Mouse (Mus musculus) adrenal gland, postnatal 4 days (tissue): ENCODE results near the gene Gprc5c. TPM values are rescaled to one million over a fixed set of nuclear protein-coding genes. Genes with fewer than 3 reads are reported as not detected.
"Not testable (repeated sequence)": the region's sequence is repeated elsewhere in the genome, so short reads cannot be mapped to it uniquely, and the experiment has no call there.

Experiments used
- DNase-seq, 2 experiments: peaks; one replicate each; pipeline ENCODE4 v3.0.0; 2021 to 2022; ENCODE audit warnings: low spot score in 2 of 2, mixed read lengths in 2 of 2
- total RNA-seq, 2 experiments: library from RNA; stranded (reverse); gene quantifications; 2 replicates each; pipeline ENCODE4 v1.2.3; 2021

Gene Gprc5c
- total RNA-seq, 2 experiments from 2014 or later, result 17.6 to 41.1 TPM

GRCm38 (mm10) chr11:114896085-114896484, 45.1 kb downstream of the Gprc5c start:
- DNase-seq, result no peak

GRCm38 (mm10) chr11:114898026-114898425, 47.1 kb downstream of the Gprc5c start:
- DNase-seq, result no peak

GRCm38 (mm10) chr11:114903224-114903623, 52.3 kb downstream of the Gprc5c start:
- no peak for DNase-seq

- DNase-seq, result no peak
These were observed 56.6 kb downstream of the Gprc5c start for GRCm38 (mm10) chr11:114907567-114907966.

GRCm38 (mm10) chr11:114908086-114908485, 57.1 kb downstream of the Gprc5c start:
- no peak for DNase-seq

GRCm38 (mm10) chr11:114909538-114909937, 58.6 kb downstream of the Gprc5c start:
- DNase-seq, result not testable (repeated sequence)

- peak; percentile 46 to 49 for DNase-seq
These were observed 61.9 kb downstream of the Gprc5c start for GRCm38 (mm10) chr11:114912847-114913246.

- no peak for DNase-seq
These were observed 64.0 kb downstream of the Gprc5c start for GRCm38 (mm10) chr11:114914978-114915377.

GRCm38 (mm10) chr11:114917120-114917519, 66.2 kb downstream of the Gprc5c start:
- DNase-seq, result no peak

Other genes starting within 250 kb of the Gprc5c start
- gene Rpl38, start 182.6 kb upstream of the Gprc5c start, total RNA-seq, result 1,000 to 10,000 TPM; 1,445 to 1,502 TPM
- gene Ttyh2, start 175.7 kb upstream of the Gprc5c start, total RNA-seq, result 100 to 1,000 TPM; 108 to 113 TPM
- gene Dnaic2, start 123.7 kb upstream of the Gprc5c start, total RNA-seq, result 1 to 10 TPM; 1.7 to 2.0 TPM
- gene Kif19a, start 85.8 kb upstream of the Gprc5c start, total RNA-seq, result 1 to 10 TPM in 1 of 2 experiments, under 1 TPM in 1; 0.99 to 1.6 TPM
- under 1 TPM; 0.50 to 0.59 TPM for gene Btbd17, start 55.2 kb upstream of the Gprc5c start, total RNA-seq
- gene Gpr142, start 52.2 kb upstream of the Gprc5c start, total RNA-seq, result under 1 TPM in 1 of 2 experiments, not detected in 1; 0.36 TPM
- gene Cd300a, start 38.9 kb downstream of the Gprc5c start, total RNA-seq, result 1 to 10 TPM; 1.9 to 3.3 TPM
- under 1 TPM; 0.73 to 0.76 TPM for gene Cd300lb, start 83.2 kb downstream of the Gprc5c start, total RNA-seq
- not detected for gene Cd300c, start 118.0 kb downstream of the Gprc5c start, total RNA-seq
- under 1 TPM; 0.42 to 0.54 TPM for gene Cd300ld, start 138.8 kb downstream of the Gprc5c start, total RNA-seq
- 1 to 10 TPM; 4.2 to 4.4 TPM for gene Cd300c2, start 150.7 kb downstream of the Gprc5c start, total RNA-seq
- not detected for gene Cd300ld2, start 165.0 kb downstream of the Gprc5c start, total RNA-seq
- under 1 TPM; 0.56 to 0.59 TPM for gene Cd300ld4, start 175.9 kb downstream of the Gprc5c start, total RNA-seq
- gene Cd300ld5, start 186.6 kb downstream of the Gprc5c start, total RNA-seq, result 1 to 10 TPM; 1.0 to 1.8 TPM
- 1 to 10 TPM; 4.8 TPM for gene Cd300ld3, start 197.3 kb downstream of the Gprc5c start, total RNA-seq
- under 1 TPM; 0.20 to 0.48 TPM for gene Cd300e, start 211.0 kb downstream of the Gprc5c start, total RNA-seq
- gene Rab37, start 240.3 kb downstream of the Gprc5c start, total RNA-seq, result 1 to 10 TPM; 2.1 to 2.5 TPM